Mouse (Mus musculus): ENCODE data around the gene Kcnc1.

DNA sequence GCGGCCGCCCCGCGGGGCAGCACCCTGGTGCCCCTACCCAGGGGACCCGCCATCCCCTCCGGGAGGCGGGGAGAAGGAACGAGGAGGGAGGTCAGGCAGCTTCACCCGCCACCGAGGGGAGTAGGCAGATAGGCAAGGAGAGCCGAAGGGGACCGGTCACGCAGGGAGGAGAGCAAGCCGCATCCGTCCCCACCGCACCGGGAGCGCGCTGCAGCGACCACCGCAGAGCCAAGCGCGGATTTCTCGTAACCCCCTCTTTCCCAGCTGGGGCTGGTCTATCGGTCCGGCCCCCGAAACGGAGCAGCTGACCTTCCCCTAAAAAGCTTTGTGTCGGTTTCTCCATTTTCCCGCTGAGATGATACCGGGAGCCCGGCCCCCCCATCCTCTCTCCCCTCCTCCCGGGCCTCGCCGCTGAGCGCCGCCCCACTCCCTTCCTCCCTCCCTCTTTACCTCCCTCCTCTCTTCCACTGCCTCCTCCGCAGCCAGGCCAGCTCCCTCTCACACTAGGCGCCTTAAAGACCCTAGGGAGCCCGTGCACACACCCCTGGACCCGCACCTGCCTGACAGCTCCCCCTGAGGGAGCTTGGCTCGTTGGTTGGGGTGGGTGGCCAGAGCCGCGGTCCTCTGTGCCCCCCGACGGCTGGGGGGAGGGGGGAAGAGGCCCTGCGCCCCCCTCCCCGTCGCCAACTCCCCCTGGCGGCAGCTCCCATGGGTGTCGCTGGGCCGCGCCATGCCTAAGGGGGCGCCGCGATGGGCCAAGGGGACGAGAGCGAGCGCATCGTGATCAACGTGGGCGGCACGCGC, 833 bp downstream of the Kcnc1 start:
- 0 out of 2 replicates have a peak, but pooled peaks have one; percentile 7 for TF ChIP-seq CTCF (IDR thresholded peaks at IDR 0.05; ENCODE audit: low read depth)
- TF ChIP-seq EP300 (IDR thresholded peaks at IDR 0.05; ENCODE audit: low read depth), result no peak

Measured in liver, embryonic 14.5 days (tissue).